Mouse (Mus musculus) thymus, adult 2 months (tissue): ENCODE results near the gene Gmnn. TPM values are rescaled to one million over a fixed set of nuclear protein-coding genes. Genes with fewer than 3 reads are reported as not detected.

Experiments
- DNase-seq: peaks from one replicate; pipeline ENCODE4 v3.0.0; 2021
- H3K27ac ChIP-seq: fragments of 200-500 bp; 2 replicates; pipeline ENCODE4 v1.5.1; 2012; ENCODE audit warnings: low read length, control low read depth; ENCODE audit not compliant: control insufficient read depth, insufficient read depth
- H3K27me3 ChIP-seq: fragments of 200-500 bp; 2 replicates; pipeline ENCODE4 v1.6.1; 2012; ENCODE audit warnings: mild to moderate bottlenecking, low read length, moderate library complexity, mixed read lengths; ENCODE audit not compliant: control insufficient read depth, insufficient read depth
- H3K36me3 ChIP-seq: fragments of 200-500 bp; 2 replicates; pipeline ENCODE4 v1.6.1; 2012; ENCODE audit warnings: mild to moderate bottlenecking, low read length, moderate library complexity; ENCODE audit not compliant: control insufficient read depth, insufficient read depth
- H3K4me1 ChIP-seq: fragments of 200-500 bp; replicated peaks from 2 replicates; pipeline ENCODE4 v1.6.1; 2012; ENCODE audit warnings: low read length; ENCODE audit not compliant: control insufficient read depth, insufficient read depth
- H3K4me3 ChIP-seq: fragments of 200-500 bp; 2 replicates; pipeline ENCODE4 v1.5.1; 2012; ENCODE audit warnings: mild to moderate bottlenecking, low read length, control low read depth, moderate library complexity; ENCODE audit not compliant: control insufficient read depth, insufficient read depth
- CTCF ChIP-seq: fragments of 200-500 bp; IDR thresholded peaks from 2 replicates; pipeline ENCODE4 v1.5.1; 2012; ENCODE audit warnings: mild to moderate bottlenecking, control low read depth, low read length, moderate library complexity, borderline replicate concordance; ENCODE audit not compliant: control insufficient read depth, poor library complexity, insufficient read depth; ENCODE audit errors: extremely low read depth
- POLR2A ChIP-seq: fragments of 200-500 bp; IDR thresholded peaks from 2 replicates; pipeline ENCODE4 v1.6.1; 2012; ENCODE audit warnings: mild to moderate bottlenecking, low read length, control low read depth, moderate library complexity; ENCODE audit not compliant: control insufficient read depth, poor library complexity, insufficient read depth; ENCODE audit errors: extremely low read depth
- WGBS: fragments of 180-500 bp; shearing (Covaris S2); methylation state at CpG from one replicate; pipeline ENCODE4 v1.1.7; 2018; 5-methylcytosine and 5-hydroxymethylcytosine counted together
- polyA plus RNA-seq: library from polyadenylated mRNA; depleted of rRNA; stranded (reverse); fragments of >200 nt; gene quantifications from 2 replicates; pipeline ENCODE4 v1.2.3, GENCODE M21; 2012

Gmnn gene
- polyA plus RNA-seq, 1 experiment, result 10.6 TPM

DNA sequence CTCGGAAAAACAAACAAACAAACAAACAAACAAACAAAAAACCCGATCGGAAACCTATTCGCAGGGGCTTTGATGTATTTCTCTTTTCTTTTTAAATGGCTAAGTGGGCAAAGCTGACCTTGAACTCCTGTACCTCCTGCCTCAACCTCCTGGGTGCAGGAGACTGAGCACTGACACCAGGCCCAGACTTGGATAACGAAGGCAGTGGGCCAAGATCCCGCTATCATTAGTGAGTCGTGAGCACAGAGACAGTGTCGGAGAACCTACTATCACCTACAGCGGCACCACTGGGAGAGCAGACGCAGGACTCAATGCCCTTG lies 680 bp downstream of the Gmnn start:
- DNase-seq, result no peak
- Histone ChIP-seq H3K4me3 (peak overlapping the region; percentile 76), H3K4me1 (peaks cover 12% of the 10 kb centered on the region), H3K36me3 (peaks cover 19% of the 10 kb centered on the region), H3K27me3 (no peaks in the 10 kb centered on the region), H3K27ac (no peak overlapping the region)
- WGBS, result 4% methylated on average over 10 of the region's 10 CpGs
- TF ChIP-seq POLR2A, result no peak
- TF ChIP-seq CTCF, result no peak

DNA sequence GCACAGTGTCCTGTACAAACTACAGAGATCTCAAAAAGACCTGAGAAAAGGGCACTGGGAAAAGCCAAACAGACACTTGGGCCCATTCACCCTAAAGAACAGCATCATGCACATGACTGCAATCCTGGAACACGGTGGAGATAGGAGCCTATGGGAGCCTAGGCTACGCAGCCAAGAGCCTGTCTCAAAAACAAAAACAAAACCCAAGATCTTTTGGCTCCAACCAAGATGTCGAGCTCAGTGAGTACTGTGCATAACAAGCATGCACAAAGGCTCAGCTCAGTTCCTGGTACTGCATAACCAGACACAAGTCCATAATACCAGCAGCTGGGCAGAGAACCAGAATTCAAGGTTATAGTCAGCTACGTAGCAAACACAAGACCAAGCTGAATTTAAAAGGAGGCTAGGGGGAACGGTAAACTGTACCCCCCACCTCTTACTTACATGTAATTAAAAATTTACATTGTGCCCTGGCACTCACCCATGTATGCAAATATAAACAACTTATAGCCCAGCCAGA lies 1.3 kb downstream of the Gmnn start:
- H3K27ac ChIP-seq, result no peak overlapping the region
- WGBS, result 75% methylated on average over 5 of the region's 5 CpGs
- H3K4me3 ChIP-seq, result no peak overlapping the region
- H3K4me1 ChIP-seq, result peaks cover 12% of the 10 kb centered on the region
- H3K27me3 ChIP-seq, result no peaks in the 10 kb centered on the region
- TF ChIP-seq CTCF (no peak), POLR2A (no peak)
- no peak for DNase-seq
- peaks cover 25% of the 10 kb centered on the region for H3K36me3 ChIP-seq

DNA sequence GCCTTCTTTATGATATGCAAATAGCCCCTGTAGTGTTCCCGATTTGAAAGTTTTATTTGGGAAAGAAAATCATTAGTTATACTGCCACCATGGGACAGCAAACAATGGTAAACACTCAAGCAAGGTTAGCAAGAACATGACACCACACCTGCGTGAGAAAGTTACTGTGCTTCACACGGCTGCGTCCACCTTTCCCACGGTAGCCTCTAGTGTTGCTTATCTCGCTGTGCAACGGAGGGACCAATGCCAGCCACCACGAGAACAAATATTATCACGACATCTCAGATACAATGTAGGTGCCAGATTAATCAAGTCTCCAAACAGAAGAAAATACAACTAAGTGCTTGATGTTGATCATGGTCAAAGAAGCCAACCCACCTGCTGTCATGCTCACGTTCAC lies 2.3 kb downstream of the Gmnn start:
- H3K27ac ChIP-seq, result no peak overlapping the region
- H3K27me3 ChIP-seq, result no peaks in the 10 kb centered on the region
- 96% methylated on average over 10 of the region's 10 CpGs for WGBS
- DNase-seq, result no peak
- H3K4me3 ChIP-seq, result no peak overlapping the region
- TF ChIP-seq CTCF (no peak), POLR2A (no peak)
- H3K36me3 ChIP-seq, result peaks cover 34% of the 10 kb centered on the region
- peaks cover 12% of the 10 kb centered on the region for H3K4me1 ChIP-seq

- Histone ChIP-seq H3K27ac (no peak overlapping the region), H3K36me3 (peaks cover 45% of the 10 kb centered on the region)
- TF ChIP-seq POLR2A (no peak), CTCF (no peak)
Measured at GRCm38 (mm10) chr13:24757820-24758564, 3.7 kb downstream of the Gmnn start.

DNA sequence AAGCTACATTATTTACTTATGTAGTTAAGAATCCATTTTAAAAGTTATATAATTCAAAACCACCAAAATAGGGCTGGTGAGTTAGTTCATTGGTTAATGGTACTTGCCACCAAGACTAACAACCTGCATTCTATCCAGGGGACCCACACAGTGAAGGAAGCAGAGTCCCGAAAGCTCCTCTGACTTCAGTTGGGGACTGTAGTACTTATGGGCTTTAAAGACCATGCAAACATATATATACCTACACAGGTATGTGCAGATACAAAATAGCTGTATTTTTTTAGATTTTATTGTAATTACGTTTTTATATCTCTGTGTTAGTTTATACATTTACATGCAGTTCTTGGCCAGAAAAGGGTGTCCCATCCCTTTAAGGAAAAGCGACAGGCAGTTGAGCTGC lies 5.0 kb downstream of the Gmnn start:
- no peak overlapping the region for H3K27ac ChIP-seq
- H3K4me3 ChIP-seq, result no peak overlapping the region
- DNase-seq, result no peak
- 98% methylated on average over 3 of the region's 3 CpGs for WGBS
- H3K4me1 ChIP-seq, result peaks cover 8% of the 10 kb centered on the region; the same call in 1 of the 2 replicates
- H3K36me3 ChIP-seq, result peaks cover 55% of the 10 kb centered on the region
- TF ChIP-seq CTCF (no peak), POLR2A (no peak)
- H3K27me3 ChIP-seq, result no peaks in the 10 kb centered on the region

More at GRCm38 (mm10) chr13:24757820-24758564, 3.7 kb downstream of the Gmnn start:
- WGBS, result 92% methylated on average over 12 of the region's 12 CpGs
- DNase-seq, result no peak
- Histone ChIP-seq H3K4me3 (no peak overlapping the region), H3K4me1 (peaks cover 12% of the 10 kb centered on the region), H3K27me3 (no peaks in the 10 kb centered on the region)

- Histone ChIP-seq H3K4me1 (no peaks in the 10 kb centered on the region), H3K4me3 (no peak overlapping the region), H3K27me3 (no peaks in the 10 kb centered on the region), H3K27ac (no peak overlapping the region), H3K36me3 (peaks cover 64% of the 10 kb centered on the region)
- TF ChIP-seq CTCF, result no peak
- TF ChIP-seq POLR2A, result no peak
- DNase-seq, result no peak
- 98% methylated on average over 8 of the region's 8 CpGs for WGBS
Measured at GRCm38 (mm10) chr13:24751396-24751795, 10.3 kb downstream of the Gmnn start.
